Mouse (Mus musculus): Measurements from ENCODE around the gene Rptor.

The Rptor gene

GRCm38 (mm10) chr11:119602763-119603526, at the start of gene Rptor:
Gene Rptor, plus strand, starts transcription at chr11:119602905.
- peak; percentile 95 to 96 for DNase-seq

DNA sequence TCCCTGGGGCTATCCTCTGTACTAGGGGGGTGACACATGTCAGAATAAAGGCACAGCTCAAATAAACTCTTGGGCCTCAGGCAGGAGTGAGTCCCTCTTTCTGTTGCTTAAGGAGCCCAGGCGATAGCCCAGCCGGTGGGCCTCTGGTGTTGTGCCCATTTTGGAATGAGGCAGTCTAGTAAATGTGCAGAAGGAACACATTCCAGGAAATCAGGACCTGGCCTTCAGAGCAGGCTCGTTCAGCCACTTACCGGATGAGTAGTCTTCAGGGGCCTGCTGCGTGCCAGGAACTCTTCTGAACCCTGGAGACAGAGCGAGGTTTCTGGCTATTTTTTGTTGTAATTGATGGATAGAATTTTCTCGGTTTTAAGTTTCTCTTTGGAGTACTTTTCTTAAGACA, 48.0 kb upstream of the Rptor start:
- no peak for DNase-seq

DNA sequence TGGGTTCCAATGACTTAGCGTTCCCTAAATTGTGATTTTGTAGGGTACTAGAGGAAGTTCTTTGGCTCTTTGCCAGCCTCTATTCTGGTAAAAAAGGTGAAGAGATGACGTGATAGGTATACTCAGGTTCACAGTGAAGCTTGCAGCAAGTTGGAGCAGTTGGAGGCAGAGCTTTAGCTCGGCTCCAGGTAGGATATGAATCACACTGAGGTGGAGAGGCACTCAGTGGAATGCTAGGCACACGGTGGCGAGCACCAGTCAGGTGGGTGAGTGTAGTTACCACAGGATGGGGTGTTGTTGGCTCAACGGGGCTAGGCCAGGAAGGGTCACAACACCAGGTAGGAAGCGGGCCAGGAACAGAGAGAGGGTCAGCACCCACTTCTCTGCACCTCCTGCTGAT, 47.5 kb upstream of the Rptor start:
- DNase-seq = no peak

- no peak for DNase-seq
Measured at GRCm38 (mm10) chr11:119557940-119558869, 44.5 kb upstream of the Rptor start.

GRCm38 (mm10) chr11:119558870-119559610, 43.7 kb upstream of the Rptor start:
- DNase-seq = no peak

DNA sequence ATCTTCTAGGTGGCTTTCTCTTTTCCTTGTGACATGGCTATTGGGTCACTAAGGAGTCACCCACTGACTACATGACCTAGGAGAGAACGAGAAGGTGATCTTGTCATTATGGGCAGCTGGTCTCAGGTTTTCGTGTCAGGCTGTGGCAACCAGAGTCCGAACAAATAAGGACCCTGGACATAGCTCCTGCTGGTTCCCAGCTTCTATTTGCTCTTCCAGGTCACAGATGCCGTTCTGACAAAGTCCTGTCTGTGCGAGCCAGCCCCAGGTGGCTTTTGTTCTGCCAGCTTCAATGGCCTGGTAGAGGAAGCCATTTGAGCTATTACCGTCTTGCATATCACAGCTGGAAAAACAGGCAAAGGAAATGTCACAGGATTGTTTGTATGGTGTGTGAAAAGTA, 40.4 kb upstream of the Rptor start:
- DNase-seq = no peak

DNA sequence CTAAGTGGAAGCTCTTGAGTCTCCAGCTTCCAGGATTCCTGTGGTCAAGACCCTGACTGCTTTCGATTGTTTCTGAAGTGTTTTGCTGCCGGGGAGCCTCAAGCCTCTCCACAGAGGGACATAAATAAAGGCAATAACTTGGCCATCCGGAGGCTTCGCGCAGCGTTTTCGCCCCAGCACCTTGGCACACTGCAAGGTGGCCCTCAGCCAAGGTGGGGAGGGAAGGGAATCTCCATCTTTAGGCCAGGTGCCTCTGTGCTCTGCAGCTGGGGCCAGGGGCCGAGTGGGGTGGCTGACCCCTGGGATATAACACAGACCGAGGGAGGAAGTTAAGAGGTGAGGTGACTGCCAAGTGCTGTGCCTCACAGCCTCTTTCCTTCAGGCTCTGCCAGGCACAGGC, 39.5 kb upstream of the Rptor start:
- DNase-seq = no peak

DNA sequence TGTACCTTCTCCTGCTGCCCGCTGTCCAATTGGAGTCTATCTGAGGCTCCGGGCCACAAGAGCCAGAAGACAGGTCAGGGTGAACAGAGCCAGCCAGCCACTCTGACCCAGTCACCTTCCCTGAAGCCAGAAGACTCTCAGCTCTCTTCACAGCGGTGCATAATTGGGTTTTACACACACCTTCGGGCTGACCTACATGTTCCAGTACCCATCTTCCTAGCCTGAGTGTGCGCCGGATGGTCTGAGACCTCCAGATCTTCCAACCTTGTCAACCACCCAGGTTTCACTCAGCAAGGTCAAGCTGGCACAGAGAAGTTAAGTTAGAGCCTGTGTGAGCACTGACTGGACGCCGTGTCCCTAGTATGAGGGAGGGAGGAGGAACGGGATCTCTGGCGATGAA, 38.3 kb upstream of the Rptor start:
- no peak for DNase-seq

GRCm38 (mm10) chr11:119565021-119565420, 37.7 kb upstream of the Rptor start:
- DNase-seq = no peak

DNA sequence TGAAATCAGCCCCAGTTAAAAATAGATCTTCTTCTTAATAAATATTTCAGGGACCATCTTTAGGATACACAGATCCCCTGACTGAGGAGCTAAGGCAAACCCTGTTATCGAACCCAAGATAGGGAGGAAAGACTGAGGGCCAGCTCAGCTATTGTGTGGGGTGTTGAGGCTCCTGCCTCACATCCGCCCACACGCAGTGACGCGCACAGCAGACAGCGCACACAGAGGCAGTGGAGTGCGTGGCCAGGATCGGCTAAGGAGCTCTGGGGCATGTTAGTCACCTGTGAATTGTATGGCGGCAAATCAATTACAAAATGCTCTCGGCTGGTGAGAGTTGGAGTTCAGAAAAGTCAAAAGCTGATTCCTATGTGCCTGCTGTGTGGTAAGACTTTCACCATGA, 37.0 kb upstream of the Rptor start:
- no peak for DNase-seq

DNA sequence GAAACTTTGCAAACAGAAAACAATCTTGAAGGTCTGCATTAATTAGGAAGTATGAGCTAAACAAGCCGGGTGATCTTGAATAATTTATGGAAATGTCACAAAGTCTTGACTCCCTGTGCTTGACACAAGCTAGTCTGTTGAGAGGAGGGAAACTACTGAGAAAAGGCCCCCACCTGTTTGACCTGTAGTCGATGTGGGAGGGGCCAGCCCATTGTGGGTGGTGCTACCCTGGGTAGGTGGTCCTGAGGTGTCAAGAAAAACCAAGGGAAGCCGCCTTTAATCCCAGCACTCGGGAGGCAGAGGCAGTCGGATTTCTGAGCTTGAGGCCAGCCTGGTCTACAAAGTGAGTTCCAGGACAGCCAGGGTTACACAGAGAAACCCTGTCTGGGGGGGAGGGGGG, 36.5 kb upstream of the Rptor start:
- no peak for DNase-seq

DNA sequence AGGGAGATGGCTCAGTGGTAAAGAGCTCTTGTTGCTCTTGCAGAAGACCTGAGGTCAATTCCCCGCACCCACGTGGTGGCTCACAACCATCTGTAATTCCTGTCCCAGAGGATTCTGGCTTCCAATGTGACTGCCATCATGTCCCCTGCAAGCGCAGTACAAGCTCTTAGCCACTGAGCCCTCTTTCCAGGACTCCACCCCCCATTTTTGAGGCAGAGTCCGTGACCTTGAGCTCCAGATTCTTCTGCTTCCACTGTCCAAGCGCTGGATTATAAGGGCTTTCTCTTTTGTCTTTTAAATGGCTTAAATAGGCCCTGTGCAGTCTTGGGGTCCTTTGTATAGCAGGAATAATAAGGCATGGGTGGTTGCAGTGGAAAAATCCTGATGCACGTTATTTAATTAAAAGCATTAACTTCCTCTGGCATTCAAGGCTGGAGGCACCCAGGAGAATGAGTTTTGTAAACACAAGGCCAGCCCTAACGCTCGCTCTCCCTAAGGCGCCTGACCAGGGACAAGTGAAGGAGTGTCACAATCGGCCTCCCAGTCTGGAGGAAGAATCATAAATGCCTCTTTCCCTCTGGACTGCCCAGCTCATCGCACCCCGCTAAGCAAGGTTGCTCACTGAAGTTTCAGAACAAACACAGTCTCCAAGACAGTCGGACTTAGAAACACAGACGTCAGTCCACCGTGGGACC, 30.2 kb upstream of the Rptor start:
- DNase-seq = no peak

GRCm38 (mm10) chr11:119576855-119577254, 25.9 kb upstream of the Rptor start:
- DNase-seq = no peak

DNA sequence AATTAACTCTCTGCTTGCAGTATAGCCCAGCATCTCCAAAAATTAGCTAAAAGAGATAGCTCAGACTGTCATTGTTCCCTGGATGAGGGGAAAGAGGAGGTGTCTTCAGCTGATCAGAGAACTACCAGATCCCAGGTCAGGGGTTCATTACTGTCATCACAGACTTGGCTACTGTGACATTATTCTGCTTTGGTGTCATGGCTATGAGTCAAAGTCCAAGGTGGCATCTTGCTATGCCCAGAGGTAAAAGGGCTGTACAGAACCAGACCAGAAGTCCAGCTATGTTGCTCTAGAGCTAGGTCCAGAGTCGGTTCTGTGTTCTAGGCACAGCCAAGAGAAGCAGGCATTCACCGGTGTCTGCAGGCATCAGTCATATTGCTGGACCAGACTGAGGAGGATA, 25.0 kb upstream of the Rptor start:
- no peak for DNase-seq

DNA sequence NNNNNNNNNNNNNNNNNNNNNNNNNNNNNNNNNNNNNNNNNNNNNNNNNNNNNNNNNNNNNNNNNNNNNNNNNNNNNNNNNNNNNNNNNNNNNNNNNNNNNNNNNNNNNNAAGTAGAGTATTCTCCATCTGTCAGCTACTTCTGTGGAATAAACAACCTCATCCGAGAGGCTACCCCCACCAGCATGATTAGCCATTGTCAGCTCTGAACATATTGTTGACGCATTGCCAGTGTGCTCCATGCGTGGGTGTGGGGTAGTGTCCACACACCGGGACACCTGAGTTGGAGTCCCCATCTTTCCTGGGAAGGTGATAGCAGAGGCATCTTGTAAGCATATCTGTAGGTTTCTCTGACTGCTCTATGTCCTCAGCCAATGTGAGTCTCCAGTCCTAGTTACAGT, 16.2 kb upstream of the Rptor start:
- no peak for DNase-seq

GRCm38 (mm10) chr11:119587112-119587511, 15.6 kb upstream of the Rptor start:
- no peak for DNase-seq

DNA sequence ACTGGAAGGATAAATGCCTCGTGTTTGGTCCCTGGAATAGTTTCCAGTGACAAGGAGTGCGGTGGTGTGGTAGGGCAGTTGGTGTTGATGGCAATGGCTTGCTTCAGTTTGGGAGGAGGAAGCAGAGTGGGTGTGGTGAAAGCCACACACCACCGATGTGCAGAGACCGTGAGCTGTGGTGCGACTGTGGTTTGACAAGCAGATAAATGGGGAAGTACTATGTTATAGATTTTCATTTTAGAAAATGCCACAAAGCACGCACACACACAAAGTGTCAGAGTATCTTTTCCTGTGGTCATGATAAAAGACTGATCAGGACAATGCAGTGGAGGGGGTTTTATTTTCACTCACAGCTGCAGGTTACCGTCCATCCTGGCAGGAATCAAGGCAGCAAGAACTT, 13.5 kb upstream of the Rptor start:
- no peak for DNase-seq

DNA sequence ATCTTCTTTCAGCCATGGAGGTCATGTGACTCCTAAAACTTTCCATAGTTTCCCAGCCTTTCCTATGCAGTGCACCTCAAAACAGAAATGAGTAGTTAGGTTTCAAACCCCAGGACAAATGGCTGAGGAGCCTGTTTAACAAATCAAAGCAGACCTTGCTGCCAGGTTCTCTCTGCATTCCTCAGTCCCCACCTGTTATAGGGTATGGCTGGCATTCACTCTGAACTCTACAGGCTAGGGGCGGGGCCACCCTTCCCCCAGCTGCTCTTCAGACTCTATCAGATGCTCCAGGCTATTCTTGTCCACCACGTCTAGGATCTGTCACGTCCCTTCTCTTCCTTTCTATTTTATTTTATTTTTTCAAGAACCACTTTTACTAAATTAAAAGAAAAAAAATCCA, 8.7 kb upstream of the Rptor start:
- DNase-seq = no peak

DNA sequence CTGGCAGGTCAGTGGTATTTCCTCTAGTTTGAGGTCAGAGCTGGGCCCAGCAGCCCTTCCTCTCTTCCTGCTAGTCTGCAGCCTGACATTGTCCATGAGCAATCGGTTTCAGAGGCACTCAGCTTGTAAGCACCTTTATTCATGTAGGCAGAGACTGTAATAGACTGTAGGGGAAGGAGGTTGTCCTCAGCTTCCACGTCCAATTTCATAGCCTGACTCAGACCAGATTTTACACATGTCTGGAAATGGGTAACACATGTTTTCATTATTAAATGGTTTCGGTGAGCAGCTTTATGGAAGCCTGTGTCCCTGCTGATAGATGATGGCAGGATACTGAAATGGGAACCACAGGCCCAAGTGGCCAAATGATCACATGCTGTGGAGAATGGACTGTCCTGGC, 3.8 kb upstream of the Rptor start:
- DNase-seq = no peak

DNA sequence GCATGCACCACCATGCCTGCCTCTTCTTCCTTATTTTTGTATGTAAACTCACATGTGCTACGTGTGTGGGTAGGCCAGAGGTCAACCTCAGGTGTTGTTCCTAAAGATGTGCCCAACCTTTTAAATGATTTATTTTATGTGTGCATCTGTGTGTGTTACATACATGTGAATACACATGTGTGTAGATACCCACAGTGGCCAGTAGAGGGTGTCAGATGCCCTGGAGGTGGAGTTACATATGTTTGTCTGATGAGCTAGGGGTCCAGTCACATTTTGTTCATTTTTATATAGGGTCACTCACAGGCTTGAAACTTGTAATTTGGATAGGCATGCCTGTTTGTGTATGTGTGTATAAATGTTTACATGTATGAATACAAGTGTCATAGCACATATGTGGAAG, 2.4 kb upstream of the Rptor start:
- DNase-seq = no peak

DNA sequence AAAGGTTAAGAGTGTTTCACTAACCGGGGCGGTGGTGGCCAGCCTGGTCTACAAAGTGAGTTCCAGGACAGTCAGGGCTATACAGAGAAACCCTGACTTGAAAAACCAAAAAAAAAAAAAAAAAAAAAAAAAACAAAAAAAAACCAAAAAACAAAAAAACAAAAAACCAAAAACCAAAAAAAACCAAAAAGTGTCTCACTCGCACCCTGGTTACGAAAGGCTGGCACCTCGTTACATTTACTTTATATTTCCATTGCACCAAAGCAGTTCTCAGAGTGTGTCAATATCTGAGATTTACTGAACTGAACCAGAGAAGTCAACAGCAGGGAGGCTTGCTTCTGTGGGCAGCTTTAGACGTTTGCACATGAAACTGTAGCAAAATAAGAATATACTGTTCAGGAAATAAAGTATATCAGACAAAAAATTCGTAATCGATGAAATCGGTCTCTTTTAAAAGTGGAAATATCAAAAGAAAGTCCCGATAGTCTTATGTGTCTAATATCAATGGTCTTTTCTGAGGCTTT, 466 bp upstream of the Rptor start:
- DNase-seq = no peak

DNA sequence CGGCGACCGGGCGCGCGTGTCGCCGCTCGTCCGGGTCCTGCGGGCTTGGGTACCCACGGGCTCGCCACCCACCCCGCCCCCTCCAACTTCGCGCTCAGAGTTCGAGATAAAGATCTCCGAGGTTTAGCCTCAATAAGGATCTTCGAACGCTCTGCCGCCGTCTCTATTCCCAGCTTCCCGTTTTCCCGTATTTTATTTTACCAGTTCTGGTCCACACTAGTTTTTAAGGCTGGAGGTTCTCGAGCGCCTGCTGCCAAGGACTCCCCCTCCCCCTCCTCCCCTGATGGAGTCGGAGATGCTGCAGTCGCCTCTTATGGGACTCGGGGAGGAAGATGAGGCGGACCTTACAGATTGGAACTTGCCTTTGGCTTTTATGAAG, 811 bp downstream of the Rptor start:
- DNase-seq = no peak

DNA sequence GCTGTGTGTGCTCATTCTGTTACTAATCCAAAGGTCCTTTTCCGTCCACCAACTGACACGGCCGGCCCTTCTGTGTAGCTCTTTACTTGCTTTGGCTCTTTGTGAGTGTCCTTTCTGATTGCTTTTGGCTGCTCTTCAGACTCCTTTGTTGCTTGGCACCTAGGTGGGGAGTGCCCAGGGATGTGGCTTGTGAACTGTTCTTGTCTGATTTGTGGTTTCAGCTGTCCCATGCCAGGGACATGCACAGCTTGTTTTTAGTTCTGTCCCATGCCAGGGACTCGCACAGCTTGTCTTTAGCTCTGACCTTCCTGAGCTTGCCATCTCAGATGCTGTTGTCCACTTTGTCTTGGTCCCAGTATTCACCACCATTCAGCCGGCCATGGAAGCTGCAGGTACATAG, 4.8 kb downstream of the Rptor start:
- no peak for DNase-seq

All from thymus, postnatal 36 days (tissue).